Mouse (Mus musculus) spleen, adult 2 months (tissue): ENCODE measurements around the gene 9530077C05Rik. TPM values are rescaled to one million over a fixed set of nuclear protein-coding genes. Genes with fewer than 3 reads are reported as not detected.

Experiments used
- DNase-seq, 2 experiments: peaks; one replicate each; pipeline versions ENCODE4 v3.0.0 to v3.0.0-alpha.2; 2012 to 2021; ENCODE audit warnings: low spot score in 2 of 2, low read depth in 1 of 2
- H3K27ac ChIP-seq: fragments of 200-500 bp; 2 replicates; pipeline ENCODE4 v1.5.1; 2012; ENCODE audit warnings: low read length, inconsistent platforms; ENCODE audit not compliant: insufficient read depth
- H3K27me3 ChIP-seq: fragments of 200-500 bp; 2 replicates; pipeline ENCODE4 v1.6.1; 2012; ENCODE audit warnings: mild to moderate bottlenecking, moderate library complexity, low read length, inconsistent platforms; ENCODE audit not compliant: control insufficient read depth, insufficient read depth
- H3K36me3 ChIP-seq: fragments of 200-500 bp; 2 replicates; pipeline ENCODE4 v1.6.1; 2012; ENCODE audit warnings: mild to moderate bottlenecking, low read length, inconsistent platforms; ENCODE audit not compliant: control insufficient read depth, insufficient read depth
- H3K4me1 ChIP-seq: fragments of 200-500 bp; 2 replicates; pipeline ENCODE4 v1.6.1; 2011; ENCODE audit warnings: inconsistent platforms; ENCODE audit not compliant: control insufficient read depth, insufficient read depth, insufficient read length
- H3K4me3 ChIP-seq: fragments of 200-500 bp; 2 replicates; pipeline ENCODE4 v1.5.1; 2011; ENCODE audit warnings: mild to moderate bottlenecking, inconsistent platforms; ENCODE audit not compliant: insufficient read depth, insufficient read length; ENCODE audit errors: extremely low read depth
- CTCF ChIP-seq: fragments of 200-500 bp; IDR thresholded peaks from 2 replicates; pipeline ENCODE4 v1.5.1; 2011; ENCODE audit warnings: mild to moderate bottlenecking, inconsistent platforms; ENCODE audit not compliant: insufficient read depth, insufficient read length, insufficient replicate concordance; ENCODE audit errors: extremely low read depth
- POLR2A ChIP-seq: fragments of 200-500 bp; IDR thresholded peaks from 2 replicates; pipeline ENCODE4 v1.6.1; 2011; ENCODE audit warnings: low read depth, low read length, inconsistent platforms
- WGBS: fragments of 180-500 bp; shearing (Covaris S2); methylation state at CpG from one replicate; pipeline ENCODE4 v1.1.7; 2018; 5-methylcytosine and 5-hydroxymethylcytosine counted together
- polyA plus RNA-seq: library from polyadenylated mRNA; depleted of rRNA; stranded (reverse); fragments of >200 nt; gene quantifications from 2 replicates; pipeline ENCODE4 v1.2.3, GENCODE M21; 2012

9530077C05Rik gene
- polyA plus RNA-seq, 1 experiment, result 0.36 TPM

DNA sequence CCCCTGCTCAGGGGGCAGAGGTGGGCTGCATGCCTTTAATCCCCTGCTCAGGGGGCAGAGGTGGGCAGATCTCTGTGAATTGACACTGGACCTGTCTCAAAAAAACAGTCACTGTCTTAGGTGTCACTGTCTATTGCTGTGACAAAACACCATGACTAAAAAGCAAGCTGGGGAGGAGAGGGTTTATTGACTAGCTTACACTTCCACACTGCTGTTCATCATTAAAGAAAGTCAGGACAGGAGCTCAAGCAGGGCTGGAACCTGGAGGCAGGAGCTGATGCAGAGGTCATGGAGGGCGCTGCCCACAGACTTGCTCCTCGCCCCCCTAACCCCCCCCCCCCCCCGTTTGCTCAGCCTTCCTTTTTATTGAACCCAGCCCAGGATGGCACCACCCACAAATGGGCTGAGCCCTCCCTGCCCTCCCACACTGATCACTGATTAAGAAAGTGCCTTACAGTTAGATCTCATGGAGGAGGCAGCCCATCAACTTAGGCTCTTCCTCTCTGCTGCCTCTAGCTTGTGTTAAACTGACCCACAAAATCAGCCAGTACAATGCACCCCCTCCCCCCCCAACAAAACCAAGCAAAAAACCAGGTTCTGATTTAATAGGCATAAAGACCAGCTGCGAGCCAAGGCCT lies 16.8 kb downstream of the 9530077C05Rik start:
- no peaks in the 10 kb centered on the region for H3K27me3 ChIP-seq
- 46% methylated on average over 4 of the region's 4 CpGs for whole genome bisulfite sequencing
- TF ChIP-seq POLR2A (no peak), CTCF (no peak)

DNA sequence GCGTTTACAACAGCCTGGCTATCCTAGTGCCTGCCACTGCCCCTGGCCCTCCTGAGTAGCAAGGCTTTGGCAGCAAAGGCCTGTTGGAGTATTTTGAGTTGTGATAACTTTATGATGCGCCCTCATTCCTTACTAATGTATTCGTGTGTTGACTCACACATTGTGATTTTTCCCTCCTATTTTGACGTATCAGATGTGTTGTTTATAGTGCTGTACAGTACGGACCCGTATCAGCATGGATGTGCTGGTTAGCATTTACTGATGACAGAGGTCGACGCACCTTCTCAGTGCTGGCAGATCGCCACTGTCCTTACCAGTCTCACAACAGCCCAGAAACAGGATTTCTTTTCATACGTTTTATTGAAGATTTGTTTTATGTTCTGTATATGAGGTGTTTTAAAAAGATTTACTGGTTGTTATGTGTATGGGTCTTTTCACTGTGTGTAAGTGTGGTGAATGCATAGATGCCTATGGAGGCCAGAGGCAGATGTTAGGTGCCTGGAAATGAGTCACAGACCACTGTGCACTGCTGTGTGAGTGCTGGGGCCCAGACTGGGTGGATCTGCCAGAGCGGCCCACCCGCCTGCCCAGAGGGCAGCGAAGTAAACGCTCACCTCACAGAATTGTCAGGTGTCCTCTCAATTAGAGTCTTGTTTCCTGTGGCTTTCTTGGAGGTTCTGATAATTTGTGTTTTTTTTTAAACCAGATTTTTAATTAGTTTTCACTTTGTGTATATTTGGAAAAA lies 17.5 kb downstream of the 9530077C05Rik start:
- no peaks in the 10 kb centered on the region for H3K27me3 ChIP-seq
- 71% methylated on average over 14 of the region's 14 CpGs for WGBS
- no peak overlapping the region for H3K27ac ChIP-seq
- no peak for TF ChIP-seq CTCF
- no peak for TF ChIP-seq POLR2A
- H3K4me3 ChIP-seq, result no peak overlapping the region
- H3K4me1 ChIP-seq, result peaks cover 6% of the 10 kb centered on the region; the same call in 1 of the 2 replicates
- no peaks in the 10 kb centered on the region for H3K36me3 ChIP-seq
- no peak for DNase-seq

More for the DNA sequence above, 16.8 kb downstream of the 9530077C05Rik start:
- Histone ChIP-seq H3K27ac (no peak overlapping the region), H3K4me1 (peaks cover 6% of the 10 kb centered on the region; the same call in 1 of the 2 replicates), H3K36me3 (no peaks in the 10 kb centered on the region), H3K4me3 (no peak overlapping the region)
- DNase-seq, result no peak

- DNase-seq, result peak; percentile 11 to 55
- Histone ChIP-seq H3K27me3 (no peaks in the 10 kb centered on the region), H3K4me3 (no peak overlapping the region; the same call in 1 of the 2 replicates), H3K27ac (no peak overlapping the region), H3K36me3 (no peaks in the 10 kb centered on the region), H3K4me1 (peaks cover 6% of the 10 kb centered on the region; the same call in 1 of the 2 replicates)
- TF ChIP-seq POLR2A (no peak), CTCF (no peak)
- WGBS, result 26% methylated on average over 15 of the region's 15 CpGs
Measured at GRCm38 (mm10) chr9:22429533-22430241, 18.4 kb downstream of the 9530077C05Rik start.

DNA sequence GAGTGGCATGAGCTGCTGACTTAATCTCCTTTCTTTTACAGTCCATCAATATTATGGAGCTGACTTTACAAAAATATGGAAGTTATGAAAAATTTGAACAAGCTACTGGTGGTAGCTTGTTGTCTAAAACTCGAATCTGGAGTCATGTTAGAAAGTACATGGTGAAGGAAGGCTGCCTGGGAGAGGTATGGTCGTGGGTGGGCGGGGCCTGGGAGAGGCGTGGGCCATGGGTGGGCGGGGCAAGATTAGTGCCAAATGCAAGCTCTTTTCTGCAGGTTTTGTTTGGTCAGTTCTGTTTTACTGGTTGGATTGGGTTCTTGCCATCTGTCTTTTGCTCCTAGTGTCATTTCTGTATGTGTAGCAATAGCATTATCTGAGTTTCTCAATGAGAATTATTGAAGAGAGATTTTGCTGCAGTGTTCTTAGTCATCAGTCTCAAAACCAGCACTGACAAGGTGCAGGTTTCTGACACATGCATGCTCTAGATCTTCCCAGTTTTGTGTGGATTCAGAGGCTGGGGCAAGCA lies 19.1 kb downstream of the 9530077C05Rik start:
- H3K27ac ChIP-seq, result no peak overlapping the region
- H3K27me3 ChIP-seq, result no peaks in the 10 kb centered on the region
- DNase-seq, result no peak
- no peaks in the 10 kb centered on the region for H3K36me3 ChIP-seq
- H3K4me3 ChIP-seq, result no peak overlapping the region
- TF ChIP-seq CTCF (no peak), POLR2A (no peak)
- peaks cover 6% of the 10 kb centered on the region; the same call in 1 of the 2 replicates for H3K4me1 ChIP-seq
- WGBS, result 10% methylated on average over 5 of the region's 5 CpGs

- no peak for DNase-seq
- no peaks in the 10 kb centered on the region for H3K27me3 ChIP-seq
- H3K4me3 ChIP-seq, result no peak overlapping the region
- peaks cover 6% of the 10 kb centered on the region; the same call in 1 of the 2 replicates for H3K4me1 ChIP-seq
- TF ChIP-seq CTCF (no peak), POLR2A (no peak)
- no peak overlapping the region for H3K27ac ChIP-seq
- H3K36me3 ChIP-seq, result no peaks in the 10 kb centered on the region
- 90% methylated on average over 2 of the region's 2 CpGs for WGBS
Measured at GRCm38 (mm10) chr9:22433221-22433620, 21.9 kb downstream of the 9530077C05Rik start.

- WGBS, result 93% methylated on average over 2 of the region's 2 CpGs
Measured at GRCm38 (mm10) chr9:22434101-22434500, 22.8 kb downstream of the 9530077C05Rik start.

GRCm38 (mm10) chr9:22438826-22439225 lies 27.5 kb downstream of the 9530077C05Rik start:
- Histone ChIP-seq H3K4me3 (no peak overlapping the region), H3K27me3 (no peaks in the 10 kb centered on the region), H3K4me1 (no peaks in the 10 kb centered on the region), H3K36me3 (no peaks in the 10 kb centered on the region), H3K27ac (no peak overlapping the region)
- 77% methylated on average over 1 of the region's 1 CpGs for WGBS
- TF ChIP-seq CTCF (no peak), POLR2A (no peak)
- no peak for DNase-seq

More at GRCm38 (mm10) chr9:22434101-22434500, 22.8 kb downstream of the 9530077C05Rik start:
- DNase-seq, result no peak
- H3K36me3 ChIP-seq, result no peaks in the 10 kb centered on the region
- no peak overlapping the region for H3K27ac ChIP-seq
- TF ChIP-seq CTCF (no peak), POLR2A (no peak)
- H3K27me3 ChIP-seq, result no peaks in the 10 kb centered on the region
- no peak overlapping the region for H3K4me3 ChIP-seq
- peaks cover 6% of the 10 kb centered on the region; the same call in 1 of the 2 replicates for H3K4me1 ChIP-seq
